Mouse (Mus musculus): Measurements from ENCODE around the gene Nudt8.
"Not testable (repeated sequence)": the region's sequence is repeated elsewhere in the genome, so short reads cannot be mapped to it uniquely, and the experiment has no call there.

The Nudt8 gene

DNA sequence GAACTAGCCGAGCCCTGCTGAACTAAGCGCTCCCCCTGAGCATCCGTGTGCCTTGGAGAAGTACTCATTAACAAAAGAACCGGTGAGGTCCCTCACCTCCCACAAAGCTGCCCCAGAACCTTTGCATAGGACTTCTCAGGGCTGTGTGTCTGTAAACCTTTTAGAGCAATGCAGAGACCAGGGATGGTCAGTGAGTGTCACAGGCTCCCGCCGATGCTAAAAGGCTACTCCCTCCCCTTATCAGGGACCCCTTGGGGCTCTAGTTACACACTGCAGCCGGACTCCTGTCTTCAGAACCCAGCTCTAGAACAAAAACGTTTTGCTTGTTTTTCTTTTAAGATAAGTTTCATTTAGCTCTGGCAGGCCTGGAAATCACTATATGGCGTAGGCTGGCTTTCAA lies 12.7 kb downstream of the Nudt8 start:
- no peak for DNase-seq (ENCODE audit: low spot score in 2 of 2)

DNA sequence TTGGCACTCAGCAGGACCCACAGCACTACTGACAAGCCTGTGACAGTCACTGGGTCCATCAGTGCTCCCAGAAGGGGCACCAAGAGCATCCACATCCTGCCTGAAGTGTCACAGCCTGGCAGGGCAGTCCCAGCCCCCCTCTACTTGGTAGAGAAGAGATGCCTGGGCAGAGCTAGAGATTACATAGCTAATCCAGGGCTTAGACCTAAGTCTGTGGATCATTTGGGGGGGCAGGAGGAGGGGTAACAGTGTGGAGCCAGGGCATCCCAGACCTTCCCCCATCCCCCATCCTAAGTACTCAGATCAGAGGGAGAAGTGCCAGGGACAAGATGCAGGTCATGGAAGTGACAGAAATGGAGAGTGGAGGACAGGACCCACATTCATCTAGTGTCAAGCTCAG lies 14.4 kb downstream of the Nudt8 start:
- no peak for DNase-seq (ENCODE audit: low spot score in 2 of 2)

DNA sequence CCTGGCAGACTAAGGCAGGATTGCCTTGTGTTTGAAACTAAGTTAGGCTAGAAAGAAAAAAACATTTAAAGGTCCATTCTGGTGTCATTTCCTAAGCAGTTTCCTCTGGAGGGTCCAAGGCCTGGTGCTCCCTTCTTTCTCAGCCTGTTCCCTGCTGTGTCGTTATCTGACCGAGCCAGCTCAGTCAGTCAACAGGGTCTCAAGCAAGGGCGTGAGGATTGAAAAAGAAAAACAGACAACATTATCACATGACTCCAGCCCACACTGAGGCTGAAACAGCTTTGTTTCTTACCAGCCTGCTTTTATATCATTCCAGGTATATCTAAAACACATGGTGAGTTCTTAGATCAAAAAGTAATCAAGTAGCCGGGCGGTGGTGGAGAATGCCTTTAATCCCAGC lies 15.3 kb downstream of the Nudt8 start:
- no peak for DNase-seq (ENCODE audit: low spot score in 2 of 2)

DNA sequence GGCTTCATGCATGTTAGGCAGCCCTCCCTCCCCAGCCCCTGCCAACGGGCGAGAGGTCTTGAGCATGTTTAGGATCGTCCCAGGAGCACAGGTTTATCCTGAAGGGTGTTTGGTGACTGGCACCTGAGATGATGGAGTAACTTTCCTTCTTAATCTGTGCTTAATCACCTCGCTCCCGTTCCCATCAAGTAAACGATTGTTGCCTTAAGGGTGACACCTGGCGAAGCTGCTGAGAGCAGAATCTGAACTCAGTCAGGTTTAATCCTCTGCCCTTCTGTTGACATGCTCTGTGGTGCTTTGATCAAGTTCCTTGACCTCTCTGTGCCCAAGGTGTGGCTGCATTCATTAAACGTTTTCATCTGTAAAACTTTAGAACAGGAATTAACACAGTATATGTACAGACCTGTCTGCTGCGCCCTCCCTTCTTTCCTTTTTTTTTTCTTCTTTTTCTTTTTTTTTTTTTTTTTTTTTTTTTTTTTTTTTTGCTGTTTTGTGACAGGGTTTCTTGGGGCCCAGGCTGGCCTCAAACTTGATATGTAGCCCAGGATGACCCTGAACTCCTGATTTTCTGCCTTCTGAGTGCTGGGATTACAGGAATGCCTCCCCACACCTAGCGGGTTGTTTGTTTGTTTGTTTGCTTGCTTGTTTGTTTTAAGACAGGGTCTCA lies 17.7 kb downstream of the Nudt8 start:
- DNase-seq (ENCODE audit: low spot score in 2 of 2) = no peak

DNA sequence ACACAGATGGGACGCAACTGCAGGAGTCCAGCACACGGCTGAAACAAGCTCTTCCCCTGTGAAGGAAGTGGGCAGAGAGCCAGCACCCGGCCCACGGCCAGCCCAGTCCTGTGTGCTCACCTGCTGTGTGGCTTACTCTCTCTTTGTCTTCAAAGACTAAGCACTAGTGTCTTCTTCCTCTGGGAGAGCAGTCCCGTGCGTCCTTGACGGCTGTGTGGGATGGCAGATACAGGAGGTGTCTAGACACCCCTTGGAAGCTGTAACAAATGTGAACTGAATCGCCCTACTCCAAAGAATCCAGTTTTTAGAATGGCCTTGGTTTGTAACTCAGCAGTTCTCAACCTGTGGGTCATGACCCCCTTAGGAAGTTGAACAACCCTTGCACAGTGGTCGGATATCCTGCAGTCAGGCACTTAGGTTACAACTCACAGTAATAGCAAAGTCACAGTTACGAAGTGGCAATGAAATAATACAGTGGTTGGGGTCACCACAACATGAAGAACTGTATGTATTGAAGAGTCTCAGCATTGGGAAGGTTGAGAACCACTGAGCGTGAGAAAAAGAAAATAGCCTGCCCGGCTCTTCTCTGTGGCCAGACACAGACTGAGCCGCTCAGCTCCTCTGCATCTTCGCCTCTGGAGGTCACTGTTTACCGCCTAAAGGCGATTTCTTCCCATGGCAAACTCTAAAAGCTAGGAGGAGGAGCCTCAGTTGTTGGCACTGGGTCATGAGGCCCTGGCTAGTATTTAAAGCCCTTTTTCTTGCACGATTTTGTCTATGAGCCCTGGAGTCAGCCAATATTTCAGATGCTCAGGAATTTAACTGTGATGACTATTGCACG lies 18.6 kb downstream of the Nudt8 start:
- DNase-seq (ENCODE audit: low spot score in 2 of 2) = peak; percentile 86

DNA sequence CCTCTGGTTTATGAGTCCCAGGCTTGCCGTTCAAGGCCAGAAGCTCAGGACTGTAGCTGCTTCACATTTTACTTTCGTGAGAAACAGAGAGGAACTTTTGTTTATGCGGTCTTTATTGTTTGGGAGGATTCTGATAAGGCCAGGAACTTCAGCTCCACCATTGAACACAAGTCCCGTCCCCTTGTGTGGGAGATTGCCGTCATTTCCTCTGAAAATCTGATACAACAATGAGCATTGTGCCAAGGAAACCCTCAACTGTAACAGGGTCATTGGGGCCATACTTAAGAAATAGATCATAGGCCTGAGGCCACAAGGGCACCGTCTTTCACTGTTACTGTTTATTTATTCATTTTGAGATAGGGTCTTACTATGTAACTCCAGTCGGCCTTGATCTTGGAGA lies 22.8 kb downstream of the Nudt8 start:
- DNase-seq (ENCODE audit: low spot score in 2 of 2) = no peak

DNA sequence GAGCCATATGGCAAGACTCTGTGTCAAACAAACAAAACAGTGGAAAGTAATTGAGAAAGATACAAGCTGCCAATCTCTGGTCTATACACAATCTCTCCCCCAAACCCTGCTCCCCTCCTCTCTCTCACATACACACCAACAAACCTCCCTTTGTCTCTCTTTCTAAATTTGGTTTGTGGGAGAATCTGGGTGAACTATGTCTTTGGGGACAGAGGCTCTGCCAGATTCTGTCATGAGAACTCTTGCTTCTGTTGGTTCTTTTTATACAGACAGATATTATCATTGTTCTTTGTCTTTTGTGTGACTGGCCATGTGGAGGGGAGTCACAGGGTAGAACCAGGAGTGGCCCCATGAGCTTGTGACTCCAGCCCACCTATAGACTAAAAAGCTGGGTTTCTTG lies 27.2 kb downstream of the Nudt8 start:
- DNase-seq (ENCODE audit: low spot score in 2 of 2) = no peak

DNA sequence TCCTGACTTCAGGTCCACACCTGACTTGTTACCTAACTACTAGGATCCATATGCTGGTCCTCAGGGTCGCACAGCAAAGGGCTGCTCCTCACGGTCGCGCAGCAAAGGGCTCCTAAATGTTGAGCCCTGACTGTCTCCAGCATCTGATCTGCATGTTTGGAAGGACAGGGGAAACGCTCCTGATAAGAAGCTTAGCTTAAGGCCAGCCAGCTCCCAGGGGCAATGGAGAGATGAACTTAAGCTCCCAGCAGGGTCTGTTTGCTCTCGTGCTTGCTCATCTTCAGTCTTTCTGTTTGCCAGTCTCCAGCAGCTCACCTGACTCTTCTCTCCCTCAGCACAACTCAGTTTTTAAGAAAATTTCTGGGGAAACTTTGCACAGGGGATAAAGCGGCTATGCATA lies 32.3 kb downstream of the Nudt8 start:
- no peak for DNase-seq (ENCODE audit: low spot score in 2 of 2)

DNA sequence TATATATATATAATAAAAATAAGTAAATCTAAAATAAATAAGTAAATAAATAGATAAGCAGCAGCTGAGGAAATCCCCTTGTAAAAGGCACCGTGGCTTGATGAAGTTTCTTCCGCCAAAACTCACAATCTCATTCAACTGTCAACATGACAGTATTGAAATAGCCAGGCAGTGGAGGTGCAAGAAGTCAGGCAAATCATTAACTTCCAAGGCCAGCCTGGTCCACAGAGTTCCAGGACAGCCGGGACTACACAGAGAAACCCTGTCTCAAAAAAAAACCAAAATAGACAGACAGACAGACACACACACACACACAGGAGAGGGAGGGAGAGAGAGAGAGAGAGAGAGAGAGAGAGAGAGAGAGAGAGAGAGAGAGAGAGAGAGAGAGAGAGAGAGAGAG lies 32.9 kb downstream of the Nudt8 start:
- no peak for DNase-seq (ENCODE audit: low spot score in 2 of 2)

DNA sequence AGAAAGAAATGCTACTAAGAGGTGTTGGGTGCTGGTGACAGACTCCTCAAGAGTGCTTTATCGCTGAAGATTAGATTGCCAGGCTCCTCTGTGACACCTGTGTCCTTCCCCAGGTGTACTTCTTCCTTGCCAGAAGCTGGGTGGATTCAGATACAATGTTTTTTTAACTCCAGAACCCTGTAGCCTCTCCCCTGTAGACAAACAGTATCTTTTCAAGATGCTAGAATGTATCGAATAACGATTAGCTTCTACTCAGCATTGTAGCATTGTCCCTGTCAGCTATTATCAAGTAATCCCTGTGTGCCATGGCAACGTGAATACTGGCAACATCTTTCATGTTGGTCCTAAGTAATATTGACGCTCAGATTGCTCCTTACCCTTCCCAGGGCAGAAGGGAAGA lies 33.4 kb downstream of the Nudt8 start:
- DNase-seq (ENCODE audit: low spot score in 2 of 2) = no peak

DNA sequence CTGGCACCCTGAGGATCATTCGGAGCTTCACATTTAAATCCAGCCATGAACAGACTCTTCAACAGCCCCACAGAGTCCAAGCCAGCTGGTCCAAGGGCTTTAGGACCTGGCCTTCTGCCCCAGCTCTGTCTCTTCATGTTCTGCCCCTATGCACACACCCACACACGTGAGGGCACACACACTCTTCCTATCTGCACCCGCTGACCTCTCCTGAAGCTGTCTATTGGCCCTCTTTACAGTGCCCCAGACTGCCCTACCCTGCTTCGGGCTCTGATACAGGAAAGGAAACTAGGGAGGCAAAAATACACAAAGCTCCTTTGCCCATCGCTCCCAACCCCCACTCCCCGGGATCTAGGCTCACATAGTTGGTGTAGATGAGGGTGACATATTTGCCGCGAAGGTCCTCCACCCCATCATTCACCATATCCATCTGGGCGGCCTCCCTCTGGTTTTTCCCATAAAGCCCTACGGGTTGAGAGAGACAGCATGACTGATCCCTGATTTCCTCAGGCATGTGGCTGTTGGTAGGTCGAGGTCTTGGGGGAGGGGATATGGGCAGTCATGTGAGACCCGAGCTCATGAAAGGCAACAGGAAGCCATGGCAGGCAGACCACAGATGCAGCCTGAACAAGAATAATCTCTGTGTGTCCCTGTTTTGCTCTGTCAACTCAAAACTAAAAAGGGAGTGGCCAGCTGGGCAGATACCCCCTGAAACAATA lies 36.1 kb downstream of the Nudt8 start:
- no peak for DNase-seq (ENCODE audit: low spot score in 2 of 2)

DNA sequence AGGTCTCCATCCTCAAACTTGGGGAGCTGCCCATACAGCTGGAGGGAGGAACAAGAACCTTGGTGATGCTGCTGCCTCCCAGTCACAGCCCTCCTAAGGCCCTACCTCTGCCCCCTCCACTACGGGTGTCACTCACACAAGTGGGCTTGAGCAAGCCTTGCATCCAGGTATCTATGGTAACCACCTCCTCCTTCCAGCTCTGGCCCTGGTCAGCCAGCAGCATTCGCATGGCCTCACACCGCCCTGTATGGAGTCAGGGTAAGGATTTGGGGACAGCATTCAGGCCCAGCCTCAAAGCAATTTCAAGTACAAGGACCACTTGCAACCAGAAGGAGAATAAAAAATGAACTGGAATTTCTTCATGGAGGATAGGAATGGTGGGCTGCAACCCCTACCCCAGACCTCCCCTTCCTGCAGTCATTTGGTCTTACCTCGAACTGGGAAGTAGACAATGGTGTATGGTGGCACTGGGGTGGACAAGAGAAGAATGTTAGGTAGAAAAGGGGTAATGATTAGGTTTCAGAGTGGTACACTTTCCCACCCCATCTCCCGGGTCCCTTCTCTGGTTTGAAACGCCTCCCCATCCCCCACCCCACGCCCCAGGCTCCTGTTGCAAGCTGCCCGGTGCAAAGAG lies 36.9 kb downstream of the Nudt8 start:
- DNase-seq (ENCODE audit: low spot score in 2 of 2) = not testable (repeated sequence)

DNA sequence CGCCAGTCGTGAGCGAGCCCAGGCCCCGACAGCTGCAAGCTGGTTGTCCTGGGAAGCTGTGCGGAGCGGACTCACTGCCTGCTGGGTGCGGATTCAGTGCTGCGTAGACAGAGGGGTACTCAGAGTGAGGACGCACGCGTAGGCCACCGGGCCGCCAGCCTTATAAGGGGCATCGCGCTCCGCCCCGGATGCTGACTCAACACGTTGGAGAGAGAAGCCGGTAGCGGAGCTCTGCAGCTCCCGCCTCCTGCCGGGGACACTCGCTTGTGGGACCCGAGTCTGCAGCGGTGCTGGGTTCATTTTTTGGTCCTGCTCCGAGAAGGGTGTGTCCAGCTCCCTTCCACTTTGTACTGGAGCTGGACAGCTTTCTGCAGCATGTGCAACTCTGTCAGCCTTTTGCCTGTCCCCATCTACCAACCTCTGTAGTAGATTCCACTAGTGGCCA lies 37.4 kb downstream of the Nudt8 start, which contains the start of gene Gstp1:
Gene Gstp1 (minus strand): TSS at position 198 of the 445 bp plus-strand sequence.
- peak; percentile 92 for DNase-seq (ENCODE audit: low spot score in 2 of 2)

DNA sequence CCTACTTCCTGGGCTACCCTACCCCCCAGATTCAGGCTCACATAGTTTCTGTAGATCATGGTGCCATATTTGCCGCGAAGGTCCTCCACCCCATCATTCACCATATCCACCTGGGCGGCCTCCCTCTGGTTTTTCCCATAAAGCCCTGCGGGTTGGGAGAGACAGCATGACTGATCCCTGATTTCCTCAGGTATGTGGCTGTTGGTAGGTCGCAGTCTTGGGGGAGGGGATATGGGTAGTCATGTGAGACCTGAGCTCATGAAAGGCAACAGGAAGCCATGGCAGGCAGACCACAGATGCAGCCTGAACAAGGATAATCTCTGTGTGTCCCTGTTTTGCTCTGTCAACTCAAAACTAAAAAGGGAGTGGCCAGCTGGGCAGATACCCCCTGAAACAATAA lies 40.6 kb downstream of the Nudt8 start:
- DNase-seq (ENCODE audit: low spot score in 2 of 2) = not testable (repeated sequence)

DNA sequence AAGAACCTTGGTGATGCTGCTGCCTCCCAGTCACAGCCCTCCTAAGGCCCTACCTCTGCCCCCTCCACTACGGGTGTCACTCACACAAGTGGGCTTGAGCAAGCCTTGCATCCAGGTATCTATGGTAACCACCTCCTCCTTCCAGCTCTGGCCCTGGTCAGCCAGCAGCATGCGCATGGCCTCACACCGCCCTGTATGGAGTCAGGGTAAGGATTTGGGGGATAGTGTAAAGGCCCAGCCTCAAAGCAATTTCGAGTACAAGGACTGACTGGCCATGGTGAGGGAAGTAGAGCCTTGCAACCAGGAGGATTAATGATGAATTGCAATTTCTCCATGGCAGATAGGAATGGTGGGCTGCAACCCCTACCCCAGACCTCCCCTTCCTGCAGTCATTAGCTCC lies 41.1 kb downstream of the Nudt8 start:
- DNase-seq (ENCODE audit: low spot score in 2 of 2) = not testable (repeated sequence)

DNA sequence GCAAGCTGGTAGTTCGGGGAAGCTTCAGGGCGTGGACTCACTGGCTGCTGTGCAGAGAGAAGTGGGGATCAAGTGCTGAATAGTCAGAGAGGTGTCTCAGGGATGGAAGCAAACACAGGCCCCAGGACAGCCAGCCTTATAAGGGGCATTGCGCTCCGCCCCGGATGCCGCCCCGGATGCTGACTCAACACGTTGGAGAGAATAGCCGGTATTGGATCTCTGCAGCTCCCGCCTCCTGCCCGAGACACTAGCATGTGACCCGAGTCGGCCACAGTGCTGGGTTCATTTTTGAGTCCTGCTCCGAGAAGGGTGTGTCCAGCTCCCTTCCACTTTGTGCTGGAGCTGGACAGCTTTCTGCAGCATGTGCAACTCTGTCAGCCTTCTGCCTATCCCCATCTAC lies 41.7 kb downstream of the Nudt8 start:
- DNase-seq (ENCODE audit: low spot score in 2 of 2) = no peak

DNA sequence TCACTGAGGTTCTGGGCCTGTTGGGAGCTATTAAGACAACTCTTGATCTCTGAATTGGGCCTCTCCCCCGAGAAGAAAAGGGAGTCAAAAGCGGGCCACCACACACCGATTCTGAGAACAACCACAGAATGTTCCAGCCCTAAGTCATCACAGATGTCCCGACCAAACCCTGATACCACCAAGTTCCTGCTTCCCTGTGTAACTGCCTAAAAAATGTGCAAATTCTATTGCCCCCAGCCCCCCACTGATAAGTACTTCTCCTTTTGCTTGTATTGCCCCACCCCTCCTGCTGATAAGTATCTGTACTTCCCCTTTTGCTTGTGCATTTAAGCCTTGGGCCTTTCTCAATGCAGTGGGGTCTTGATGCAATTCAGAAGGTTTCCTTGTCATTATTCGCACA lies 43.7 kb downstream of the Nudt8 start:
- not testable (repeated sequence) for DNase-seq (ENCODE audit: low spot score in 2 of 2)

DNA sequence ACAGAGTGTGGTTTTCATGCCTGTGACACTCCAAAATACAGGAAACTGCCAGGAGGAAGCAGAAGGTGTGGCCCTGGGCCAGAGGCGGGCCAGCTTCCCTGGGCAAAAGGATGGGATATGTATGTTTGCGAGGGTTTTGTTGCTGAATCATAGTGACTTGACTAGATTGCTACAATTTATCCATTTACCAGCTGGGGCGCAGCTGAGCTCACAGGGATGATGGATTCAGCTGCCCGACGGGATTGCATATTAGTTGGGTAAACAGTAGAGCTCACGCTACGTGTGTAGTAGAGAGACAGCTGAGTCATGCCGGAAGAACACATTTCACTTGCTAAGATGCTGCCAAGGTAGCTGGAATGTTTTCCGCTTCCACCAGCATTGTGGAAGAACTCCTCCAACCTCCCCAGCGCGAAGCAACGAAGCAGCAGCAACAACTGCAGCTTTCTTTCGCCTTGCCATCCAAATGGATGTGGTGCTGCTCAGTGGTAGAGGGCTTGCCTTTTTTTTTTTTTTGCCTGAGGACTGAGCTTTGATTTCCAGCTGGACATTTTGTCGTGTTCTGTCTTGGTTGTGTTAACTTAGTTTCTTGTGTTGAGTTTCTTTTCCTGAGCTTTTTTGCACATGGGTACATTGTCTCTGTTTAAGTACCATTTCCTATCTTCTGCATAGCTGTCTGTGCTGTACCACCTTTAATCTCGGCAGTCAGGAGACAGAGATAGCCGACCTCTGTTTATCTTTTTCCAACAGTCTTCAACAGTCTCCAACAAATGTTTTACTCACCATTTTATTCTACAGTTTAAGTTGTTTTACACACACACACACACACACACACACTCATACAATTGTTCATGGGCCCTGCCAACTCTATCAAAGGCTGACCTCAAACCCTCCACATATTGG lies 45.8 kb downstream of the Nudt8 start, which contains the start of gene Gstp2:
Gene Gstp2 (minus strand): TSS at position 58 of the 900 bp plus-strand sequence.
- peak; percentile 79 to 85 for DNase-seq (ENCODE audit: low spot score in 2 of 2)

DNA sequence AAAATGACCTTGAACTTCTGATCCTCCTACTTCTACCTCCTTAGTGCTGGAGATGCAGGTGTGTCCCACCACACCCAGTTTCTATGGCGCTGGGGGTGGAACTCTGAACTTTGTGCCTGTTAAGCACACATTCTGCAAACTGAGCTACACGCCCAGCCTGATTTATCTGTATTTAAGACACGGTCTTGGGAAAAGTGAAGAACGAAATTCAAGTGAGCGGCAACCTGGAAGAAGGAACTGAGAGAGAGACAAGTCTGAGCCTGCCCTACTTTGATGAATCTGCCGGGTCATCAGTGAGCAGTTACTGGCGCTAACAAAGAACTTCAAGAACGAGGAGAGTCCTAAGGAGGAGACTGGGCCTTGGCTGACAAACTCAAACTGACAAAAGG lies 46.5 kb downstream of the Nudt8 start:
- no peak for DNase-seq (ENCODE audit: low spot score in 2 of 2)

DNA sequence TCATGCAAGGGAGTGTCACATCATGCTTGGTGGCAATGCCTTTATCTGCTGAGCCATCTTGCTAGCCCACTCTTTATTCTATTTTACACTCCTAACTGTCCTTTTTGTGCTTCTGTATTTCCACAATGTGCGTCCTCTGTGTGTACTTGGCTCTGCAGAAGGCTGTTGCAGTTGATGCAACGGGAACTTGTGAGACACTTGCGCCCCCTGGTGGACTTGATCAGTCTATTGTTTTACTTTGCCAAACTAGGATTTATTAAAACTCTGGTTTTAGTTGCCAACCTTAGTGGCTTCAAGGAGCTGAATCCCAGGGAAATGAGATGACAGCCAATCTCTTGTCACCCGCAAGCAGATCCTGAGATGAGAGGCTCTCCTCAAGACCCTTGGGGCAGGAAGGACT lies 47.5 kb downstream of the Nudt8 start:
- DNase-seq (ENCODE audit: low spot score in 2 of 2) = peak; percentile 60 to 81

DNA sequence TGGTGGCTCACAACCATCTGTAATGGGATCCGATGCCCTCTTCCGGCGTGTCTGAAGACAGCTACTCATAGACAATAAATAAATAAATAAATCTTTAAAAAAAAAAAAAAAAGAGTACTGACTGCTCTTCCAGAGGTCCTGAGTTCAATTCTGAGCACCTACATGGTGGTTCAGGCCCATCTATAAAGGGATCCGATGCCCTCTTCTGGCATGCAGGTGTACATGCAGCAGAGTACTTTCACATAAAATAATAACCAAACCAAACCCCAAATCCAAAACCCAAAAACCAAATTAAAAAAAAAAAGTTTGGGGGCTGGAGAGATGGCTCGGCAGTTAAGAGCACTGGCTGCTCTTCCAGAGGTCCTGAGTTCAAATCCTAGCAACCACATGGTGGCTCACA lies 48.7 kb downstream of the Nudt8 start:
- not testable (repeated sequence) for DNase-seq (ENCODE audit: low spot score in 2 of 2)

All from right cerebral cortex, postnatal 10 days (tissue).